Mouse (Mus musculus): ENCODE measurements around the gene Nxf1. TPM values are rescaled to one million over a fixed set of nuclear protein-coding genes. Genes with fewer than 3 reads are reported as not detected.

Gene Nxf1
- polyA plus RNA-seq, 1 experiment from 2014 or later: 50.7 TPM

Other genes with a start within 250 kb of the Nxf1 start
- gene Slc22a8, start 165.8 kb upstream of the Nxf1 start, polyA plus RNA-seq (2014; fragmentation: Illumina TruSeq; extraction: RNeasy Lipid Tissue Mini Kit (QIAGEN cat#74804); ENCODE audit: low read depth, low replicate concordance): 94.7 TPM
- 75.4 TPM for gene Slc22a6, start 139.0 kb upstream of the Nxf1 start, polyA plus RNA-seq (2014; fragmentation: Illumina TruSeq; extraction: RNeasy Lipid Tissue Mini Kit (QIAGEN cat#74804); ENCODE audit: low read depth, low replicate concordance)
- not detected for gene Chrm1, start 93.3 kb upstream of the Nxf1 start, polyA plus RNA-seq (2014; fragmentation: Illumina TruSeq; extraction: RNeasy Lipid Tissue Mini Kit (QIAGEN cat#74804); ENCODE audit: low read depth, low replicate concordance)
- gene Slc3a2, start 33.7 kb upstream of the Nxf1 start, polyA plus RNA-seq (2014; fragmentation: Illumina TruSeq; extraction: RNeasy Lipid Tissue Mini Kit (QIAGEN cat#74804); ENCODE audit: low read depth, low replicate concordance): 283 TPM
- gene Wdr74, start 21.2 kb upstream of the Nxf1 start, polyA plus RNA-seq (2014; fragmentation: Illumina TruSeq; extraction: RNeasy Lipid Tissue Mini Kit (QIAGEN cat#74804); ENCODE audit: low read depth, low replicate concordance): 6.9 TPM
- gene 1700092M07Rik, start 16.4 kb upstream of the Nxf1 start, polyA plus RNA-seq (2014; fragmentation: Illumina TruSeq; extraction: RNeasy Lipid Tissue Mini Kit (QIAGEN cat#74804); ENCODE audit: low read depth, low replicate concordance): not detected
- gene Stx5a, start 15.7 kb upstream of the Nxf1 start, polyA plus RNA-seq (2014; fragmentation: Illumina TruSeq; extraction: RNeasy Lipid Tissue Mini Kit (QIAGEN cat#74804); ENCODE audit: low read depth, low replicate concordance): 39.9 TPM
- gene Tmem223, start 13.9 kb downstream of the Nxf1 start, polyA plus RNA-seq (2014; fragmentation: Illumina TruSeq; extraction: RNeasy Lipid Tissue Mini Kit (QIAGEN cat#74804); ENCODE audit: low read depth, low replicate concordance): 44.7 TPM
- gene Tmem179b, start 17.4 kb downstream of the Nxf1 start, polyA plus RNA-seq (2014; fragmentation: Illumina TruSeq; extraction: RNeasy Lipid Tissue Mini Kit (QIAGEN cat#74804); ENCODE audit: low read depth, low replicate concordance): 44.0 TPM
- 0.77 TPM for gene Taf6l, start 29.3 kb downstream of the Nxf1 start, polyA plus RNA-seq (2014; fragmentation: Illumina TruSeq; extraction: RNeasy Lipid Tissue Mini Kit (QIAGEN cat#74804); ENCODE audit: low read depth, low replicate concordance)
- gene Polr2g, start 41.5 kb downstream of the Nxf1 start, polyA plus RNA-seq (2014; fragmentation: Illumina TruSeq; extraction: RNeasy Lipid Tissue Mini Kit (QIAGEN cat#74804); ENCODE audit: low read depth, low replicate concordance): 71.4 TPM
- 0.28 TPM for gene Zbtb3, start 45.5 kb downstream of the Nxf1 start, polyA plus RNA-seq (2014; fragmentation: Illumina TruSeq; extraction: RNeasy Lipid Tissue Mini Kit (QIAGEN cat#74804); ENCODE audit: low read depth, low replicate concordance)
- gene Ttc9c, start 62.3 kb downstream of the Nxf1 start, polyA plus RNA-seq (2014; fragmentation: Illumina TruSeq; extraction: RNeasy Lipid Tissue Mini Kit (QIAGEN cat#74804); ENCODE audit: low read depth, low replicate concordance): 58.2 TPM
- 109 TPM for gene Hnrnpul2, start 62.9 kb downstream of the Nxf1 start, polyA plus RNA-seq (2014; fragmentation: Illumina TruSeq; extraction: RNeasy Lipid Tissue Mini Kit (QIAGEN cat#74804); ENCODE audit: low read depth, low replicate concordance)
- gene AC129217.1, start 72.7 kb downstream of the Nxf1 start, polyA plus RNA-seq (2014; fragmentation: Illumina TruSeq; extraction: RNeasy Lipid Tissue Mini Kit (QIAGEN cat#74804); ENCODE audit: low read depth, low replicate concordance): not detected
- gene Bscl2, start 80.4 kb downstream of the Nxf1 start, polyA plus RNA-seq (2014; fragmentation: Illumina TruSeq; extraction: RNeasy Lipid Tissue Mini Kit (QIAGEN cat#74804); ENCODE audit: low read depth, low replicate concordance): 21.8 TPM
- not detected for gene Gng3, start 82.1 kb downstream of the Nxf1 start, polyA plus RNA-seq (2014; fragmentation: Illumina TruSeq; extraction: RNeasy Lipid Tissue Mini Kit (QIAGEN cat#74804); ENCODE audit: low read depth, low replicate concordance)
- 0.69 TPM for gene Lrrn4cl, start 93.7 kb downstream of the Nxf1 start, polyA plus RNA-seq (2014; fragmentation: Illumina TruSeq; extraction: RNeasy Lipid Tissue Mini Kit (QIAGEN cat#74804); ENCODE audit: low read depth, low replicate concordance)
- gene Ubxn1, start 114.4 kb downstream of the Nxf1 start, polyA plus RNA-seq (2014; fragmentation: Illumina TruSeq; extraction: RNeasy Lipid Tissue Mini Kit (QIAGEN cat#74804); ENCODE audit: low read depth, low replicate concordance): 17.7 TPM
- 6.6 TPM for gene Uqcc3, start 123.8 kb downstream of the Nxf1 start, polyA plus RNA-seq (2014; fragmentation: Illumina TruSeq; extraction: RNeasy Lipid Tissue Mini Kit (QIAGEN cat#74804); ENCODE audit: low read depth, low replicate concordance)
- 56.4 TPM for gene Lbhd1, start 126.7 kb downstream of the Nxf1 start, polyA plus RNA-seq (2014; fragmentation: Illumina TruSeq; extraction: RNeasy Lipid Tissue Mini Kit (QIAGEN cat#74804); ENCODE audit: low read depth, low replicate concordance)
- gene Gm49403, start 126.9 kb downstream of the Nxf1 start, polyA plus RNA-seq (2014; fragmentation: Illumina TruSeq; extraction: RNeasy Lipid Tissue Mini Kit (QIAGEN cat#74804); ENCODE audit: low read depth, low replicate concordance): not detected
- 17.3 TPM for gene 1810009A15Rik, start 131.8 kb downstream of the Nxf1 start, polyA plus RNA-seq (2014; fragmentation: Illumina TruSeq; extraction: RNeasy Lipid Tissue Mini Kit (QIAGEN cat#74804); ENCODE audit: low read depth, low replicate concordance)
- gene Gm49416, start 131.9 kb downstream of the Nxf1 start, polyA plus RNA-seq (2014; fragmentation: Illumina TruSeq; extraction: RNeasy Lipid Tissue Mini Kit (QIAGEN cat#74804); ENCODE audit: low read depth, low replicate concordance): not detected
- 0.32 TPM for gene Ints5, start 135.9 kb downstream of the Nxf1 start, polyA plus RNA-seq (2014; fragmentation: Illumina TruSeq; extraction: RNeasy Lipid Tissue Mini Kit (QIAGEN cat#74804); ENCODE audit: low read depth, low replicate concordance)
- 80.0 TPM for gene Ganab, start 141.0 kb downstream of the Nxf1 start, polyA plus RNA-seq (2014; fragmentation: Illumina TruSeq; extraction: RNeasy Lipid Tissue Mini Kit (QIAGEN cat#74804); ENCODE audit: low read depth, low replicate concordance)
- 5.2 TPM for gene B3gat3, start 163.3 kb downstream of the Nxf1 start, polyA plus RNA-seq (2014; fragmentation: Illumina TruSeq; extraction: RNeasy Lipid Tissue Mini Kit (QIAGEN cat#74804); ENCODE audit: low read depth, low replicate concordance)
- gene Rom1, start 172.3 kb downstream of the Nxf1 start, polyA plus RNA-seq (2014; fragmentation: Illumina TruSeq; extraction: RNeasy Lipid Tissue Mini Kit (QIAGEN cat#74804); ENCODE audit: low read depth, low replicate concordance): 0.40 TPM
- gene Eml3, start 172.5 kb downstream of the Nxf1 start, polyA plus RNA-seq (2014; fragmentation: Illumina TruSeq; extraction: RNeasy Lipid Tissue Mini Kit (QIAGEN cat#74804); ENCODE audit: low read depth, low replicate concordance): 2.1 TPM
- gene Mta2, start 184.8 kb downstream of the Nxf1 start, polyA plus RNA-seq (2014; fragmentation: Illumina TruSeq; extraction: RNeasy Lipid Tissue Mini Kit (QIAGEN cat#74804); ENCODE audit: low read depth, low replicate concordance): 47.2 TPM
- 2.3 TPM for gene Tut1, start 196.8 kb downstream of the Nxf1 start, polyA plus RNA-seq (2014; fragmentation: Illumina TruSeq; extraction: RNeasy Lipid Tissue Mini Kit (QIAGEN cat#74804); ENCODE audit: low read depth, low replicate concordance)
- gene Eef1g, start 210.0 kb downstream of the Nxf1 start, polyA plus RNA-seq (2014; fragmentation: Illumina TruSeq; extraction: RNeasy Lipid Tissue Mini Kit (QIAGEN cat#74804); ENCODE audit: low read depth, low replicate concordance): 56.6 TPM
- gene Ahnak, start 232.2 kb downstream of the Nxf1 start, polyA plus RNA-seq (2014; fragmentation: Illumina TruSeq; extraction: RNeasy Lipid Tissue Mini Kit (QIAGEN cat#74804); ENCODE audit: low read depth, low replicate concordance): 25.5 TPM

All from kidney, adult 10 weeks (tissue).